Mouse (Mus musculus) heart, embryonic 16.5 days (tissue): ENCODE measurements at regions not wholly inside any gene's neighbourhood (a gene's known extent, or its start where the extent isn't known, plus 50 kb on each side); places are given as distances from the start of the nearest gene placed in this dataset.

Experiments
- ATAC-seq: fragments of 200-750 bp; cut with Nextera tagmentation; replicated peaks from 2 replicates; pipeline ENCODE4 v1.8.0; 2017; ENCODE audit warnings: moderate number of reproducible peaks; ENCODE audit not compliant: insufficient read depth, low FRiP score; ENCODE audit errors: extremely low read depth
- H3K27ac ChIP-seq: fragments of 300-500 bp; sonication (generic); 2 replicates; pipeline ENCODE4 v1.5.1; 2014; ENCODE audit warnings: mild to moderate bottlenecking, low read length, control low read depth, moderate library complexity
- H3K27me3 ChIP-seq: fragments of 300-500 bp; sonication (generic); 2 replicates; pipeline ENCODE4 v1.6.1; 2014; ENCODE audit warnings: low read length, mixed read lengths; ENCODE audit not compliant: control insufficient read depth, insufficient read depth
- H3K36me3 ChIP-seq: fragments of 300-500 bp; sonication (generic); 2 replicates; pipeline ENCODE4 v1.6.1; 2014; ENCODE audit not compliant: control insufficient read depth, insufficient read depth
- H3K4me1 ChIP-seq: fragments of 300-500 bp; sonication (generic); 2 replicates; pipeline ENCODE4 v1.6.1; 2014; ENCODE audit warnings: low read length, mixed read lengths; ENCODE audit not compliant: control insufficient read depth, insufficient read depth
- H3K4me2 ChIP-seq: fragments of 300-500 bp; sonication (generic); 2 replicates; pipeline ENCODE4 v1.6.1; 2014; ENCODE audit warnings: low read depth, mild to moderate bottlenecking, control low read depth, low read length
- H3K4me3 ChIP-seq: fragments of 300-500 bp; sonication (generic); 2 replicates; pipeline ENCODE4 v1.5.1; 2014; ENCODE audit warnings: mild to moderate bottlenecking, control low read depth, low read length
- H3K9ac ChIP-seq: fragments of 300-500 bp; sonication (generic); 2 replicates; pipeline ENCODE4 v1.6.1; 2014; ENCODE audit warnings: low read length, control low read depth
- H3K9me3 ChIP-seq: fragments of 300-500 bp; sonication (generic); replicated peaks from 2 replicates; pipeline ENCODE4 v1.6.1; 2016; ENCODE audit warnings: low read length; ENCODE audit not compliant: control insufficient read depth
- WGBS: fragments of 180-500 bp; shearing (Covaris S2); extraction: QIAGEN DNeasy Blood & Tissue Kit; methylation state at CpG from one replicate; pipeline ENCODE4 v1.1.7; 2014; 5-methylcytosine and 5-hydroxymethylcytosine counted together

DNA sequence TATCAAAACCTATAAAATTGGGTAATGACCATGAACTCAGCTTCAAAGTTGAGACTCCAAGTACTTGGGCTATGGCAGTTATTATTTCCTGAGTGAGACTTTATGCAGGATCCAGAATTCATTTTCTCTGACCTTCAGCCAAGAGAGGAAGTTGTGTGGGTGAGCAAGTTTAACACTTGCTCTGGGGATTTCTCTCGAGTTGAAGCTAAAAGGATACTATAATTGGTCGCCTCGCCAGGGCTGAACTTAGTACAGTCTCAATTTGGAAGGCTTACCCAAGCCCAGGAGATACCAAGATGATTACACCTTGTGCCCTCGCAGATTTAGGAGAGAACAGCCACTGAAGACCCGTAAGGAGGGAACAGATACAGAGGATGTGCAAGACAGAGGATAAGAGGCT lies 570.4 kb upstream of the Atp2b1 start:
- WGBS = 68% methylated on average over 5 of the region's 5 CpGs
- no peak for ATAC-seq

DNA sequence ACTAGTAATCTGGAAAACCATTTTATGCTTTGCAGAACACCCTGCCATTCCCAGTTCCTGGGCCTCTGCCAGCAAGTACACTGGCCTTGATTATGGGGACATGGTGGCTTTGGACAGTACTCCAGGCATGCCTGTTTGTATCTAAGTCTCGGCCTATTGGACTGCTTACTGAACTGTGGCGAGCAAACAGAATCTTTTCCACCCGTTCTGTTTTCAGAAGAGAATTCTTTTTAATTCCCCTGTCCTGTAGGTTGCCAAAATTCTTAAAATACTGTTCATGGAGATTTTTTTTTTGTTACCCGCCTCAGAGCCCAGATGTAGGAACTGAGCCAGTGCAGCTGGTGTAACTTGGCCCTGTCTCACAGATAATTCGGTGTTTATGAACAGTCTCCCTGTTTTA lies 564.7 kb upstream of the Atp2b1 start:
- 56% methylated on average over 5 of the region's 5 CpGs for WGBS
- Histone ChIP-seq H3K4me2 (no peak overlapping the region), H3K4me1 (no peaks in the 10 kb centered on the region), H3K27ac (no peak overlapping the region), H3K9ac (no peak overlapping the region), H3K36me3 (no peaks in the 10 kb centered on the region), H3K4me3 (no peak overlapping the region), H3K27me3 (no peaks in the 10 kb centered on the region), H3K9me3 (no peaks in the 10 kb centered on the region)
- ATAC-seq = no peak

More for the DNA sequence above, 570.4 kb upstream of the Atp2b1 start:
- H3K4me3 ChIP-seq = no peak overlapping the region
- no peaks in the 10 kb centered on the region for H3K9me3 ChIP-seq
- H3K9ac ChIP-seq = no peak overlapping the region
- no peaks in the 10 kb centered on the region for H3K27me3 ChIP-seq
- no peaks in the 10 kb centered on the region for H3K4me1 ChIP-seq
- no peak overlapping the region for H3K4me2 ChIP-seq
- H3K27ac ChIP-seq = no peak overlapping the region
- no peaks in the 10 kb centered on the region for H3K36me3 ChIP-seq

DNA sequence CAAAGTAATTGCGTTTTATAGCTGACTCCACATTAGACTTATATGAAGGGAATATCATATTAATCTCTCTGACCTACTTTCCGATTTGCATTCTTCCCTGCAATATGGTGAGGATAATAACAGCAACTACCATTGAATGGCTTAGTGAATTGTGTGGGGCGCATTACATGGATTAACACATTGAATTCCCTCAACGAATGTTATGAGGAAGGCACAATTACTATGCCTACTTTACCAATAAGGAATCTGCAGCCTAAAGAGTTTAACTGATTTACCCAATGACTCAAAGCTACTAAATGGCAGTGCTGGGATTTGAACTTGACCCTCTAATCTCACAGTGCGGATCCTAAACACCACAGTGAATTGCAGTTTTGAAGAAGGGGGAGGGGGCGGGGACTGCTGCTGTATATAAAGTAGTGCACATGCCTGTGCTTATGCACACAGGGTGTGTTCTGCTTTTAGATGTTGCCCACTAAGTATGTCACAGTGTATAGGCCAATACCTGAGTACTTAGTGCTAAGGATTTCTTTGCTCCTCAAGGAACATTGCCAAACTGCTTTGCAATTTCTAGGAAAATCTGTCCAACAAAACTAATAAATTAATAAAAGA lies 563.8 kb upstream of the Atp2b1 start:
- Histone ChIP-seq H3K36me3 (no peaks in the 10 kb centered on the region), H3K27me3 (no peaks in the 10 kb centered on the region), H3K9ac (no peak overlapping the region), H3K4me1 (no peaks in the 10 kb centered on the region), H3K27ac (no peak overlapping the region), H3K4me3 (no peak overlapping the region), H3K4me2 (no peak overlapping the region), H3K9me3 (no peaks in the 10 kb centered on the region)
- WGBS = 89% methylated on average over 6 of the region's 6 CpGs
- ATAC-seq = no peak

DNA sequence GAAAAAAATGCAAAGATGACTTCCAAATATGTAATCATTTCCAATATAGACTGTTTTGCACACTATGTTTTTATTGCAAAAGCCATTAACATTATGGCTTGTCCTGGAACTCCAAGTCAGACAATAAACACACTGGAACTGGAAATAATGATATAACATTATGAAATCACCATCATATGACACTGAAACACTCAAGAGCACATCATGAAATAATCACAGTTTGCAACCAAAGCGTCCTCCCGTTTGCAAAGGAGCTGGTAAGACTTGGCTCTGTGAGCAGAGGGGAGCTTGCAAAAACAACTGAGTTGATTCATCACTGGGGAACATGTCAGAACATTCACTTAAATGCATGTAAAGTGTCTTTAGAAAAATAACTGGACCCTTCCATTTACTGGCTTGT lies 562.1 kb upstream of the Atp2b1 start:
- Histone ChIP-seq H3K4me3 (no peak overlapping the region), H3K27me3 (no peaks in the 10 kb centered on the region), H3K4me1 (no peaks in the 10 kb centered on the region), H3K4me2 (no peak overlapping the region), H3K27ac (no peak overlapping the region), H3K9ac (no peak overlapping the region), H3K9me3 (no peaks in the 10 kb centered on the region), H3K36me3 (no peaks in the 10 kb centered on the region)
- ATAC-seq = no peak
- WGBS = 66% methylated on average over 2 of the region's 2 CpGs

DNA sequence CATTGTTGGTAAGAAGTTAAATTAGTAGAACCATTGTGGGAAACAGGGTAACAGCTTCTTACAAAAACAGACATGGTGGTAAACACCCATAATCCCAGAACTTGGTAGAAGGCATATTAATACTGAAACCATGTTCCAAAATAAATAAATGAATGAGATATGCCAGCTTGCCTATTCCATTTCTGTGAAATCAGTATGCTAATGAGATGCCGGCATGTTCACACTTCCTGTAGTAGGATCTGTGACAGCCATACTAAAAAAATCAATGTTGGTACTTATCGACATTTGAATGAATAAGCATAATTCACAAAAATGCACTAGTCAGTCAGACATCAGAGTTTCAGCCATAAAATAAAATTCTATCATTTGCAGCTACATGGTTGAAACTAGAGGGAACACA lies 559.7 kb upstream of the Atp2b1 start:
- Histone ChIP-seq H3K9ac (no peak overlapping the region), H3K36me3 (no peaks in the 10 kb centered on the region), H3K4me3 (no peak overlapping the region), H3K9me3 (no peaks in the 10 kb centered on the region), H3K27ac (no peak overlapping the region), H3K27me3 (no peaks in the 10 kb centered on the region), H3K4me1 (no peaks in the 10 kb centered on the region), H3K4me2 (no peak overlapping the region)
- ATAC-seq = no peak
- 92% methylated on average over 2 of the region's 2 CpGs for WGBS

DNA sequence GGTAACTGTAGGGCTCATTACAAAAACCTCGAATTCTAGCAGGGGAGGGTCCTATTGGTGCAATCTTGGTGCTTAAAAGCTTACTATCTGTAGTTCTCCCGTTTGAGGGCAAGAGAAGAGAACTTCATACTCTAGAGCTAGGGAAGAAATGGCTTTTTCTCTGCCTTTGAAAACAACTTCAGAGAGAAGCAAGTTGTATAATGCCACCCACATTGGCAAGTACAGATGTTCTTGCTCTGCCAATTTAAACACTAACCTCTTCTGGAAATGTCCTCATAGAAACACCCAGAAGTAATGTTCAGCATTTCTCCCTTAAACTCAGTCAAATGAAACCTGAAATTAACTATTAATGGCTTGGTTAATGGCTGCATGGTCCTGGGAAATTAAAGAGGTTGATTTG lies 549.6 kb upstream of the Atp2b1 start:
- H3K9ac ChIP-seq = no peak overlapping the region
- no peak overlapping the region for H3K4me2 ChIP-seq
- ATAC-seq = no peak
- no peaks in the 10 kb centered on the region for H3K27me3 ChIP-seq
- no peaks in the 10 kb centered on the region for H3K4me1 ChIP-seq
- no peaks in the 10 kb centered on the region for H3K9me3 ChIP-seq
- H3K27ac ChIP-seq = no peak overlapping the region
- WGBS = 51% methylated on average over 2 of the region's 2 CpGs
- H3K4me3 ChIP-seq = no peak overlapping the region
- no peaks in the 10 kb centered on the region for H3K36me3 ChIP-seq

DNA sequence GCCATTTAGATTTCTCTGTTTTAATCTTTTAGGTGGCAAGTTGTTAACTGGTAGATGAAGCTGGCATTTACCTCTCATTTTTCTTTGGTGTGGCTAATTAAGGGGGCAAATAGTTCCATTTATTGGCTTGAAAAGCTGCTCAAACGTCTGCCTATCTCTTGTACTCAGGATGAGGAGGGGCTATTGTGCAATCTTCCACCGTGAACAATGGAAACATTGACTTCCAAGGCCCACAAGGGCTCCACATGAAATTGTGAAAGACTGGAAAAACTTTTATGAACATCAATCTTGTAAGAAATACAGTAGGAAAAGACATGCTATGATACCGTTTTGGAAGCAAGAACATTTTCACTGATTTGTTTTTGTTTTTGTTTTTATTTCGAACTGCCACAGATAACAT lies 541.6 kb upstream of the Atp2b1 start:
- Histone ChIP-seq H3K4me3 (no peak overlapping the region), H3K4me2 (no peak overlapping the region), H3K27me3 (no peaks in the 10 kb centered on the region), H3K4me1 (no peaks in the 10 kb centered on the region), H3K9ac (no peak overlapping the region), H3K36me3 (no peaks in the 10 kb centered on the region), H3K9me3 (no peaks in the 10 kb centered on the region), H3K27ac (no peak overlapping the region)
- ATAC-seq = no peak
- 53% methylated on average over 4 of the region's 4 CpGs for WGBS

DNA sequence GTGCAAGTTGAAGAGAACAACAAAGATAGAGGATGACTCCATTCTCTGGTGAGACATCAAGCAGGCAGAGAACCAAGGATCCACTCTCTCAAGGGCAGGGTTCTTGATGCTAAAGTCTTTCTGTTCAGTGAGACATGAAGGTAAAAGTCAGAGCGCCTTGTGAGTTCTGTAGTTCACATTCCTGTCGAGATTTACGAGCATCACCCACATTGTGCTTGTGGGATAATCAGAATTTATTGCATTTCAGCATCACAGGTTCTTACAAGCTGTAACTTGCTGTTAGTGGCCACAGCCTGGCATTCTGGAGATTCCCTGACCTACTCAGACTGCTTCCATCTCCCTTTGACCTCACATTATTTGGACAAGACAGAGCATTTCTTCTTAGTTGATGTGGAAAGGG lies 540.9 kb upstream of the Atp2b1 start:
- H3K9me3 ChIP-seq = no peaks in the 10 kb centered on the region
- no peaks in the 10 kb centered on the region for H3K4me1 ChIP-seq
- H3K27me3 ChIP-seq = no peaks in the 10 kb centered on the region
- 78% methylated on average over 3 of the region's 3 CpGs for WGBS
- no peak overlapping the region for H3K9ac ChIP-seq
- no peak overlapping the region for H3K27ac ChIP-seq
- H3K4me3 ChIP-seq = no peak overlapping the region
- ATAC-seq = no peak
- H3K4me2 ChIP-seq = no peak overlapping the region
- H3K36me3 ChIP-seq = no peaks in the 10 kb centered on the region

DNA sequence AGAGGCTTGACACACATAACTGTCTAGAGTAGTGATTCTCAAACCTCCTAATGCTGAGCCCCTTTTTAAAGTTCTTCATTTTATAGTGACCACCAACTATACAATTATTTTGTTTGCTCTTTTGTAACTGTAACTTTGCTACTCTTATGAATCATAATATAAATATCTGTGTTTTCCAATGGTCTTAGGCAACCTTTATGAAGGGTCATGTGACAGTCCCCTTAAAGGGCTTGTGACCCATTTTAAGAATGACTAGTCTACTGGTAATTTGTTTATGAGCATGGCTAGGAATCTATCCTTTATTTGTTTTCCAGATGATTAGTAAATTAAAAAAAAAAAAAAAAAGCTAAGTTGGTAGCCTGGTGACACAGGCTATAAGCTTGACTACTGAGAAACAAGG lies 539.5 kb upstream of the Atp2b1 start:
- H3K27me3 ChIP-seq = no peaks in the 10 kb centered on the region
- H3K9ac ChIP-seq = no peak overlapping the region
- H3K36me3 ChIP-seq = no peaks in the 10 kb centered on the region
- ATAC-seq = no peak
- no peak overlapping the region for H3K27ac ChIP-seq
- no peak overlapping the region for H3K4me3 ChIP-seq
- H3K4me2 ChIP-seq = no peak overlapping the region
- H3K9me3 ChIP-seq = no peaks in the 10 kb centered on the region
- H3K4me1 ChIP-seq = no peaks in the 10 kb centered on the region

DNA sequence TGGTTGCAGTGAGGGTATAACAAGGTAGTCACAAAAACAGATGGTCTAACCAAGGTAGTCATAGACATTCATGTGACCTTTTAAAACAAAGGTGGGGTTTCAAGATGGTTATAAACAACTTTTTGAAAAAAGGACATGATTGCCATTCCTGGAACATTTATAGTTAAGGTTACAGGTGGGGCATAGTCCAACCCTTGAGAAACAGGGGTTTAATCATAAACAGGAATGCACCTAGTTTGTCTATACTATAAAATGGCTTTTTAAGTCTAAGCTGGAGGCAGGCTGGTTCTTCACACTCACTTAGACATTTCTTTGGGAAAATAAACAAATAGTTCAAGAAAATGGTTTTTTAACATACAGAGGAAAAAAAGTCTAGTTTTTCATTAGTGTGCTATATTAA lies 525.7 kb upstream of the Atp2b1 start:
- no peak for ATAC-seq
- no peaks in the 10 kb centered on the region for H3K9me3 ChIP-seq

More for the DNA sequence above, 525.7 kb upstream of the Atp2b1 start:
- Histone ChIP-seq H3K4me2 (no peak overlapping the region), H3K4me3 (no peak overlapping the region), H3K36me3 (no peaks in the 10 kb centered on the region), H3K27ac (no peak overlapping the region), H3K27me3 (no peaks in the 10 kb centered on the region), H3K4me1 (no peaks in the 10 kb centered on the region), H3K9ac (no peak overlapping the region)
